Mouse (Mus musculus): Measurements from ENCODE around the gene Sncb.
"Not testable (repeated sequence)": the region's sequence is repeated elsewhere in the genome, so short reads cannot be mapped to it uniquely, and the experiment has no call there.

Sncb gene

GRCm38 (mm10) chr13:54766192-54766768, at the start of gene Sncb:
Gene Sncb (minus strand): TSS chr13:54766595.
- peak; percentile 42 for DNase-seq

- DNase-seq, result no peak
These were observed 47.0 kb upstream of the Sncb start for GRCm38 (mm10) chr13:54813381-54813780.

- no peak for DNase-seq
These were observed 45.1 kb upstream of the Sncb start for GRCm38 (mm10) chr13:54811476-54811875.

- no peak for DNase-seq
These were observed 41.7 kb upstream of the Sncb start for GRCm38 (mm10) chr13:54808067-54808466.

GRCm38 (mm10) chr13:54806434-54806976, 40.1 kb upstream of the Sncb start:
- DNase-seq, result no peak

- DNase-seq, result no peak
These were observed 38.9 kb upstream of the Sncb start for GRCm38 (mm10) chr13:54805134-54805838.

- no peak for DNase-seq
These were observed 36.6 kb upstream of the Sncb start for GRCm38 (mm10) chr13:54803010-54803409.

- DNase-seq, result no peak
These were observed 33.8 kb upstream of the Sncb start for GRCm38 (mm10) chr13:54800206-54800605.

GRCm38 (mm10) chr13:54799701-54800100, 33.3 kb upstream of the Sncb start:
- DNase-seq, result peak; percentile 81

- no peak for DNase-seq
These were observed 32.3 kb upstream of the Sncb start for GRCm38 (mm10) chr13:54798740-54799139.

GRCm38 (mm10) chr13:54797861-54798643, 31.7 kb upstream of the Sncb start:
- no peak for DNase-seq

GRCm38 (mm10) chr13:54797356-54797755, 31.0 kb upstream of the Sncb start:
- peak; percentile 33 for DNase-seq

- DNase-seq, result no peak
These were observed 28.4 kb upstream of the Sncb start for GRCm38 (mm10) chr13:54794843-54795242.

GRCm38 (mm10) chr13:54794002-54794577, 27.7 kb upstream of the Sncb start:
- DNase-seq, result no peak

- DNase-seq, result no peak
These were observed 26.1 kb upstream of the Sncb start for GRCm38 (mm10) chr13:54792259-54793230.

GRCm38 (mm10) chr13:54789561-54790397, 23.4 kb upstream of the Sncb start:
- DNase-seq, result peak; percentile 56

GRCm38 (mm10) chr13:54788740-54789560, 22.6 kb upstream of the Sncb start, which contains the start of gene Tspan17:
Gene Tspan17 (plus strand): TSS chr13:54789377.
- DNase-seq, result peak; percentile 98

- not testable (repeated sequence) for DNase-seq
These were observed 21.2 kb upstream of the Sncb start for GRCm38 (mm10) chr13:54787591-54787990.

- no peak for DNase-seq
These were observed 17.3 kb upstream of the Sncb start, which contains the start of gene Eif4e1b for GRCm38 (mm10) chr13:54783698-54784097. Gene Eif4e1b (plus strand): TSS chr13:54783998.

- no peak for DNase-seq
These were observed 16.8 kb upstream of the Sncb start for GRCm38 (mm10) chr13:54783235-54783634.

All from lung, postnatal 14 days (tissue).